Mouse (Mus musculus) lung, postnatal 25 days (tissue): Measurements from ENCODE around the gene Rho.

Source experiments
- DNase-seq: peaks from one replicate; pipeline ENCODE4 v3.0.0; 2022; ENCODE audit warnings: low spot score

Gene Rho

DNA sequence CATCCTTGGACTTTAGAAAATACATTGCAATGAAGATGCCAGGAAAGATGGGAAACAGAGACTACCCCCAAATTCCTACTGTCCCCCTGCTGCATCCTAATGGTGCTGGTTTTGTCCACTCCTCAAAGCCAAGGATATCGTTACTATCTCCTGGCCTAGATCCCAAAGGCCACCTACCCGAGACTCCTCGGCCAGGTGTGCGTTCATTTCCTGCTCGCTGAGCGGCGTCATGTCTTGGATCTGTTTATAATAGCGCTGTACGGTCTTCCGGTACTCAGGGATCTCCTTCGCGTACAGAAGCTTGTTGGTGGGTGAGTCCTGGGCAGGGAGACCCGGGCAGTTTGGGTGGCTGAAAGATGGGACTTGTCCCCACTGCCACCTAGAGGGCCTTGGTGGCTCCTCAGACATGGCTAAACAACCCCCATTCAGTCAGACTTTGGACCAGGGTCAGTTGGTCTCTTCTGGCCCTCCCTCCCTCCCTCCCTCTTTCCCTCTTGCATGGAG lies 24.9 kb downstream of the Rho start:
- no peak for DNase-seq

DNA sequence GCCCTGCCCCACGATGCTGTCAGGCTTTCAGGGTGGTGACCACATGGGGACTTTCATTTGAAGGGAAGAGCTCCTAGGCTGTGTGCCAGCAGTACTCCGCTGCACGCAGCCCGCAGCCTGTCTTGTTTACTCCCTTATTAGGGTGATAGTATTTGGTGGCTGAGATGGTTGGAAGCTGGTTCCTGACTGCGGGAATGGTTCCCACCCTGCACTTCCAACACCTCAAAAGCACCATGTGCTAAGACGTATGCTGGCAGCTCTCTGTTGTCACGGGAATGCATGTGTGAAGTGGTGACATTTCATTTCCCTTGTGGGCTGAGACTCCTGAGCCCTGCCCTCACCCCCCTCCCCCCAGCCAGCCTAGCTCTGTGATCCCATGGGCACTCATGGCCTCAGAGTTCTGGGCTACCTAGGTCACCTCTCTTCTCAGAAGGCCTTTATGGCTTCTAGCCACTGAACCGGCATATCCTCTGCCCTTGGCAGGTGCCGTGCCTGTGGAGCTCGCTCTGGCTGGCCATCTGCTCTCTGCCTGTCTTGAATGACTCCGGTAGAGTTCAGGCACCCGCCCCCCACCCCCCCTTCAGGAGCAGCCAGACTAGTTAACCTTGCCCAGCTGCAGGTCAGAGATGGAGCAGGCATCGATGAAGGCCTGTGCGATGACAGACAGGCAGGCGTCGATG lies 25.5 kb downstream of the Rho start:
- DNase-seq = peak; percentile 79

DNA sequence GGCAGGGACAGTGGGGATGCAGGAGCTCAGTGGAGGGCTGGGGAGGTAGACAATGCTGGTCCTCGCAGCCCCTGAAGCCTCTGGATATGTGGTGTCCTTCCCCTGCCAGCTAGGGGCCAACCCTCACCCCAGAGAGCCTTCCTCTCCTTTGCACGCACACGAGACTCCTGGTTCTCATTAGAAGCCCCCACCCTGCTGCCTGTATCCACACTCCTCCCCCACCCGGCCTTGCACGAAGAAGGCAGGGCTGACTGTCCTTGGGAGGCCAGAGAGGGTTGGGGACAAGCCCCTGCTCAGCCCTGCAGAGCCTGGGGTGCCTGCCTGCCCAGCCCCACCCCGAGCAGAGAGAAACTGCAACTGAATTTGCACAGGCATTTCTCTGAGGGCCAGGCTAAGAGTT lies 26.1 kb downstream of the Rho start:
- DNase-seq = no peak

DNA sequence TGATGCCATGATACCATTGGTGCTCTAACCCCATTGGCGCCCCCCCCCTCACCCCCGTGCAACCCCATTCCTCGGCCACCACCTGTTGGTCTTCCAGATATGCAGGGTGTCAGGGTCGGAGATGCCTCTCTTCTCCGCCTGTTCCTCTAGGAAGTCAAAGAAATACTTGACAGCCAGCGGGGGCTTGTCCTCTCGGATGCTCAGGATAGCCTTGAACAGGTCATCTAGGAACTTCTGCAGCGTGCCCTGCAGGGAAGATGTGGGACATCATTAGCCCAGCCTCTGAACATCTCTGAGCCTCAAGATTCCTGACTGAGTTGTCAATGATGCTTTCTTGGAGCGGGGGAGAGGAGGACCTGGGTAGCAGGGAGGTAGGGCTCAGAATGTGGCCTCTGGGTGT lies 26.9 kb downstream of the Rho start:
- no peak for DNase-seq

DNA sequence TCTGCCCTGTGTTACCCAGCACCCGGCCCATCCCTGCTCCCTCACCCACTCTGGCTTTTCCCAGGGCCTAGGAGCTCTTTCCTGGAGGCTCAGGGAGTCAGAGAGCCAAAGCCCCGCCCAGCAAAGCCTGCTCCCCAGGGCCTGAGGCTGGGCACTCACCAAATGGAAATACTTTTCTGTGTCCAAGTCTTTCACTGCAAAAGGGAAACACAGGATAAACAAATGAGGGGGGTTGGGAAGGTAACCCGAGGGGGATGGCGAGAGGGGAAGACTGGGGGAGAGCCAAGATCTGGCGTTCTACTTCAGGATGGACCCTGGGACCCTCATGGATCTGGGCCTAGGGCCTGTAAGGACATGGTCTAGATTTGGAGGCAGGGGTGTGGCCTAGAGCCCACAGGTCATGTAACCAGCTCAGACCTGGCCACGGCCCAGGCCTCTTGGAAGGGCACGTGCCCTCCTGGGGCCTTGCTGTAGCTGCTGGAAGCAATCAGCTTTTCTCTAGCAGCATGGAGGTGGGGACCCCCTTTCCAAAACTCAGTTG lies 27.7 kb downstream of the Rho start:
- peak; percentile 90 for DNase-seq

DNA sequence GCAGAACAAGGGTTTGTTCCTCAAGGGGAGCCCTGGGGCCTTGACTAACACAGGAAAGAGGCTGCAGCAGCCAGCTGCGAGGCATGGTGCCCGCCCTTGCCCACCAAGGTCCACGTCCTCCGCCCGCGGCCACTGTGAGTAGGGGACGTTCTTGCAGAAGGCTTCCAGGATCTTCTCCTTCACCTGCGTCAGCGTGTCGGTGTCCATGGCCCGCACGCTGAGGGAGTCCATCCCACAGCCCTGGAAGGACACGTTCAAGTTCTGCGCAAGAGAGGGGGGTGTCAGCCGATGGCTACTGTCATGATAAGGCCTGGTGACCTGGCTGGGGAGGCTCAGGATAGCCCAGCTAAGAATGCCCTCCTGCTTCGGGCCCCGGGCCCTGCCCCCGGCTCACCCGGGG lies 28.8 kb downstream of the Rho start:
- DNase-seq = no peak

DNA sequence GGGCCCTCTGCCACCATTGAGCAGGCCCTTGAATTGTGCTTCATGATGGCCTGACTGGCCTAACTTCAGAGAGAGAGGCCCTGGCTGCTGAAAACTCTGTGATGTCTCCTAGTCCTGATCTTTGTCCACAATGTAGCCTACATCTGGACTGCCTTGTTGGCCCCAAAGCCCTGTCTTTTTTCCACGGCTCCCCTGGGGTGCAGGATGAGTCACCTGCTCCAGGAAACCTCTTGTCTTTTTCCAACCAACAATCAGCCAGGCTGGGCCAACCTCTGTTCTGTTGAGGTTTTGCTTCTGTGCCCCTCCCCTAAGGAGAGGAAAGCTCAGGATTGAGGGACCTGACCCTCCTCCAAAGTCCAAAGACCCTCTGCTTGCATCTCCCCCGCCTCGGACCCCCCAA lies 30.2 kb downstream of the Rho start:
- DNase-seq = no peak

DNA sequence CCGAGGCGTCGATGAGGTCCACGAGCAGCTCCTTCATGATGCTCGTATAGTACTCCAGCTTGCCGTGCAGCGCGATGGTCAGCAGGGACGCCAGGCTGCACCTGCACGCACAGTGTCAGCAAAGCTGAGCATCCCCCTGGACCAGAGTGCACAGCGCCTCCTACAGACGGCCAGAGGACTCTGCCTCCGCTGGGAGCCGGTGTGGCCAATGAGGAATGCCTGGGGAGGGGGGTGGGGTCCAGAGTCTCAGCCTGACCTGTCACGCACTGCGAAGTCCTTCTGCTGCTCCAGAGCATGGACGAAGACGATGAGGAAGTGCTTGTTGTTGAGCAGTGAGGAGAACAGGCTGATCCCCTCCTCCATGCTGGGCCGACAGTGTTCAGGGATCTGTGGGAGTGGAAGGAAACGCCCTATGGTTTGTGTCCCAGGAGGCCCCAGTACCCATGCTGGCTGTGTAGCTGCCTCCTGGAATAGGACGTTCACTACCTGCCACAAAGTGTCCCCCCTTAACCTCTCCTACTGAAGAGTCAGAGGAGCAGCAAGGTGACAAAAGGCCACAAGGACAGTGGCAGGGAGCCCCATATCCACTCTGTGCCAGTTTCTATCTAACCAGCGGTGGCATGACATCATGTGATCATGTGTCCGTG lies 31.0 kb downstream of the Rho start:
- no peak for DNase-seq

DNA sequence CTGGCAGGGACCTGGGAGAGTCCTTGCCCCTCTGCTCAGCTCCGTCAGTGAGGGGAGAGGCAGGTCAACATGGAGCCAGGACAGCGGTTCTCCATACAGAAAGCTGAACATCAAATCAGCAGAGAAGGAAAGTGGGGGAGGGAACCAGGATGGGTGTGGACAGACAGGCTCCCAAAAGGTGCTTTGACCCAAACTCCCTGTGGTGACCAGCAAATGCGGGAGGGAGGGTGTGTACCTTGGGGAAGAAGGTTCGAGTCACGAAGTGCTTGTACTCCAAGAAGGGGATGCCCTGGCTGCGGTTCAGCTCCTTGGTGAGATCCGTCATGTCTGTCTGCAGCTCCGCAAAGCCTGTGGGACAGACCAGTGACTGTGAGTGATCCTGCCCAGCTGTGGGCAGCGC lies 32.1 kb downstream of the Rho start:
- DNase-seq = no peak

DNA sequence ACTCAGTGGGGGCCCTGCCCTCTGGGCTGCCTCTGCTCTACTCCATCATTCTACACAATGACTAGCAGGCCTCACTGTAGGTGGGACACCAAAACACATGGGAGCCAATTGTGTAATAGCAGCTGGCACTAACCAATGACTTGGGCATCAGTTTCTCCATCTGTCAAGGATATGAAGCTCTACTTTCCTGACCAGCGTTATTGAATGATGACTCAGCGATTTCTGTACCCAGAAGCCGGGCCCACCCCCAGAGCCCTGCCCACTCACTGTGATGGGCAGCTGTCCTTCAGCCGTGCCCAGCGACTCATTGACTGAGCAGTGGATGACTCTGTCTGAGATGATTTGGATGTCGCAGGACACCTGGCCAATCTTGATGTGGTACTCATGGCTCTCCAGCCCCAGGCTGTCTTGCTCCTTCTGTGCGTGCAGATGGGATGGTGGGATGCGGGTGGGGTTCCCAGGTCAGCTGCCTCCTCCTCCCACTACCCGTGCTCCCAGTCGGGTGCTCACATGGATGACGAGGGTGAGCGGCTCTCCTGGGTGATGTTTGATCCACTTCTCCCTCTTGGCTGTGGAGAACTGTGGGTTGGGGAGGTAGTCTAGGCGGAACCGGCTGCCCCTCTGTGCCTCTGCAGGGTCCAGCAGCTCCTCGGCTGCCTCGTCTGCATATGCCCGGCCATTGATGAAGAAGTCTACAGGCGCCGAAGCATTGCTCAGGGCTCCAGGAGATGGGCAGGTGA lies 34.8 kb downstream of the Rho start:
- no peak for DNase-seq

DNA sequence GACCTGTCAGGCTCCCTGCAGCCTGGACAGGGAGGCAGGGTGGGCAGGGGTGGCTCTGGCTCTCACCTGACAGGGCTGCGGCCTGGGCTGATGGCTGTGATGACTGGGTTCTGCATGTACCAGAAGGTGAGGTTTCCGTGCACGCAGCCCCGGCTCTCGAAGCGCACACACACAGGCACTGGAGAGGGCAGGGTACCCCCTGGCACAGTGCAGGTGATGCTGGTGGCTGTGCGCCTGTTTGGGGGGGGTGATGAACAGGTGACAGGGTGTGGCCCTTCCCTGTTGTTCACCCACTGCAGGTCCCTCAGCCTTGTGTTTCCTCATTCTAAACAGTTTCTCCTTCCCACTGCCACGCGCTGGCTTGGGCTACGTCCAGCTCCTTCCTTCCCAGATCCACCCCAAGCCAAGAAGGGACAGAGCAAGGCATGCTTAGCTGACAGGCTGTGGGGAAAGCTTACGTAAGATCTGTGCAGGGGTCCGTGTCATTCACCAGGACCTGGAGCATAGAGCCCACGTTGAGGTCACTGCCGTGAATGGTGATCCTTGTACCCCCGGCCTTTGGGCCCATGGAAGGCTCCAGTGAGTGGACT lies 35.8 kb downstream of the Rho start:
- no peak for DNase-seq

DNA sequence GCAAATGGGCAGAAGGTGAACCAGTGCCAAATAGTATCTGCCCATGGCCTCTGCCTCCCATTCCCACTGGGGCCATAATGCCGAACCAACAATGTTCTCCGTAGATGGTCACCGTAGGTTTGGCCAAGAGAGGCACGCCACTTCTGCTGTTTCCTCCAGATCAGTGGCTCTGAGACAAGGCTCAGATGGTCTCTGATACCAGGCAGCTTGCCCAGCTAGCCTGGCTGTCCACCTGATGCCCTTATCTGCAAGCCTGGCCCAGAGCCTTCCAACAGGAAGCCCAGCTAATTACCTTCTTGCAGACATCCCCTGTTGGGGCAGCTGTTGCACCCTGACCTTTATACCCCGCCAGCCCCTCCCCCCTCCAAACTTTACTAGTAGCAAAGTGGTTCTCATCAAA lies 36.5 kb downstream of the Rho start:
- no peak for DNase-seq

DNA sequence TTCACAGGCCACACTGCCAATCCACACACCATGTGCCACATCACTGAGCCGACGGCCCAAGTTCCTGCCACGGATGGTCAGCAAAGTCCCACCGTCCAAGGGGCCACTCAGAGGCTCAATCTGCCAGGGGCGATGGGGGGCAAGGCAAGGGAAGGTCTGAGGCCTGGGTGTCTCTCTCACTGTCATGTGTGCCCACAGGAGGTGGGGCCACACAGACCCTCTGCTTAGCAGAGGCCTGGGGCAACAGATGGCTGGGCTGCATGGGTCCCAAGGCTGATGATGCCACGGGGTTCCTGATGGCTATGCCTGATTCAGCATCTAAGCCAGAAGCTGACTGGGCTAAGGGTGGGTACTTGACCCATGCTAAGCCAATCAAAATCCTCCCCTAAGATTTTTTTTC lies 37.2 kb downstream of the Rho start:
- no peak for DNase-seq

DNA sequence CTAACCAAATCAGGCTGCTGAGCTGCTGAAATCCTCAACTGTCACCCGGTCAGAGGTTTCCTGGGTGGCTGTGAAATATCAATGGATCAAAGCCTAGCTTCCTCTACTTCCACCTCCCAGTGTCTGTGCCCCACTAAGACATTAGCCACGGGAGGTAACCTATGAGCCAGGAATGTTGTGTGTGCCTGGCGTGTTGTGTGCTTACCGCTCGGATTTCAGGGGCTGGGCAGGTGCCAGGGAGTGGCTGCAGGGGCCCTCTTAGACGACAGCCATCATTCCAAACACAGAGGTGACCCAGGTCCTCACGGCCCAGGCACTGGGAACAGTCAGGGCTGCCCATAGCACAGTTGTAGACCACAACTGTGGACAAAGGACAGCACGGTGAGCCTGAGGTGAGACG lies 37.6 kb downstream of the Rho start:
- no peak for DNase-seq

DNA sequence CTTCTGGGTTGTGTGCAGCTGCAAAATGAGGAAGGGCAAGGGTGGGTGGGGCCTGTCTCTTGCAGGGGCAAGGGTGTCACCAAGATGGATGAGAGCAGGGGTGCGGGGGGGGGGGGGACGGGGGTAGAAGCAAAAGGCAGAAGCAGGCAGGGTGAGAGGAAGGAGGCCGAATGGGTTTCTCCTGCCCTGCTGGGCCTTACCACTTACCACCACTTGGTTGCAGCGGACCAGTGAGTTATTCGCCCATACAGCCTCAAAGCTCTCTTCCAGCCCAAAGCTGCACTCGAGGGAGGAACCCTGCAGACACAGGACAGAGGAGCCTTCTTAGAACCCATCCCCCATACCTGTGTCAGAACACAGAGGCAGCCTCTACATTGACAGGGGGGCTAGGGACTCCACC lies 38.4 kb downstream of the Rho start:
- DNase-seq = no peak

DNA sequence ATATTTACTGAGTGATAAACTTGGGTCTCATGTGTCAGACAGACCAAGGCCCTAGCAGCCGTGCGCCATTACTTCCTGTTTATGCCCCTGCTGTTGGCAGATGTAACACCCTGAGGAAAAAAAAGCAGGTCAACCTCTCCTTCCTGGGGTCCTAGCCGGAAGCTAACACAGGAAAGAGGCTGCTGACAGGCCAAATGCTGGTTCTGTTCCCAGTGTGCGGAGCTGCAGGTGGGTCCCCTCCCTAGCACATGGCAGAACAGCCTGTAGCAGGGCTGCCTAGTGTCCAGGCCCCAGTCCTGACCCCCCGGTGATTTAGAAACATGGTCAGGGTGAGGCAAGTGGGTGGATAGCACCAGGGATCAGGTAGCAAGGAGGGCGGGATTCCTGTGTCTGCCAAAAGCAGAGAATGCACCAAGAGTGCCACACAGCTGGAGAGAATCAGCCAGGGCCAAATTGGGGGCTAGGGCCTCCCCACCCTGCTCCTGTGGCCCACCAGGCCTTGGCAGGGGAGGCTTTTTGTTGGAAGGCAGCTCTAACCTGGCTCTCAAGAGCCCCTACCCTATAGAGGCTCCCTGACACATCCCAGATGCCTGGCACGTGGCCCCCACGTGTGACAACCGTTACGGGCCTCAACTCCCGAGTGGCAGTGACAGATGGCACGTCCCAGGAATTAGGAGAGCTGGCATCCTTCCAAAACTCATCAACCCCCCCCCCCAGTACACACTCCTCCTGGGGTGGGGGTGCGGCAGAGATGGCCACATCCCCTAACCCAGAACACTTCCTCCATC lies 39.9 kb downstream of the Rho start:
- peak; percentile 70 for DNase-seq

DNA sequence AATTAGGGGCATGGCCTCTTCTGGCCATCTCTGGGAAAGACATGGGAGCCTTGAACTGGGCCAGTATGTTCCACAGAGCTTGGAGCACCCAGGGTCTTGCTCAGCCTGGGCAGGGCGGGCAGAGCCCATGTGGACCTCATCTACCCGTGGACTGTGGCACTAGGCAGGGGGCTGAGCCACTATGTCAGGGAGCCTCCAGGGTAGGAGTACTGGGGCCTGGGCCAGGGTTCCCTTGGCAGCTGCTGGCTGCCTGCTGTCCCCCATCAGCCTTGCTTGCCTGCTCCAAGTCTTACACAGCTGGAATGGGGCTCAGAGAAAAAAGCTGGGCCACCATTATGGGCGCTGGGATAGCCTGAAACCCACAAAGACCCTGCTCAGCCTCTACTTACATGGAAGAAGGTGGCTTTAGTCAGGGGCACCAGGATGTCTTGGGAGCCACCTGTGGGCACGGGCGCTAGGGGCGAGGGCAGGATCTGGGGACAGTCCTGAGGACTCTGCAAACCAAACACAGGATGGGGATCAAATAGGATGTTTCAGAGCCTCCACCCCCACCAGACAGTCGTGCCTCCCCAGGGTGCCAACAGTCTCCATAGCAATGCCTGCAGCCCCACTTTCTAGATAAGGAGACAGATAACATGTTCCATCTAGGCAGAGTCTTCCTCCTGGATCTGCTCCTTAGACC lies 40.7 kb downstream of the Rho start:
- no peak for DNase-seq

DNA sequence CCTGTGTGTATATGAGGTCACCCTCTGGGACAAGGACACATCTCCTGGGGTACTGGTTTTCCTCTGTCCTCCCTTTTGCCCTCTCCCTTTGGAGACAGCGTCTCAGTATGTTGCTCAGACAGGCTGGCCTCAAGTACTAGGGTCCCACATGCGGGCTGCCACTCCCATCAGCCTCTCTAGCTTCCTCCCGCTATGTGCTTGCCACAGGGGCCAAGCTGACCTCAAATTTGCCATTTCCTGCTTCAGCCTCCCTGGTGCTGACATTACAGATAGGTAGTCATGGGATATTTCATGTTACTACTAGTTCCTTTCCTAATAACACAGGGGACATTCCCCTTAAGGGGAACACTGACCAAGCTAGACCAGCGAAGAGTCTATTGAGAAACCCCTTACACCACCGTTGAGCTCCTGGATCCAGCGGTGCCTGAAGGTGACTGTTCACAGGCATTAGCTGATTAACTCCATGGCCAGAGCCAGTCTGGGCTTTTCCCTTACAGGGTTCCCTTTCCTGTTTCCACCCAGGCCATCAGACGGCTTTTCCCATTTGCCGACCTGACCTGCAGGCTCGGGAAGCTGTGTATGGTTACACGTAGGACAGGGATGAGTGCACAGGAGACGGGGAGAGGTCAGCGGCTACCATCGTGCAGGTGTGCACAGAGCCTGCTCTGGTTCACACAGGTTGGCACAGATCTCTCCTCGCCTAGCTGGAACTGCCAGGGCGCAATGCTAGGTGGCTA lies 41.8 kb downstream of the Rho start:
- no peak for DNase-seq

DNA sequence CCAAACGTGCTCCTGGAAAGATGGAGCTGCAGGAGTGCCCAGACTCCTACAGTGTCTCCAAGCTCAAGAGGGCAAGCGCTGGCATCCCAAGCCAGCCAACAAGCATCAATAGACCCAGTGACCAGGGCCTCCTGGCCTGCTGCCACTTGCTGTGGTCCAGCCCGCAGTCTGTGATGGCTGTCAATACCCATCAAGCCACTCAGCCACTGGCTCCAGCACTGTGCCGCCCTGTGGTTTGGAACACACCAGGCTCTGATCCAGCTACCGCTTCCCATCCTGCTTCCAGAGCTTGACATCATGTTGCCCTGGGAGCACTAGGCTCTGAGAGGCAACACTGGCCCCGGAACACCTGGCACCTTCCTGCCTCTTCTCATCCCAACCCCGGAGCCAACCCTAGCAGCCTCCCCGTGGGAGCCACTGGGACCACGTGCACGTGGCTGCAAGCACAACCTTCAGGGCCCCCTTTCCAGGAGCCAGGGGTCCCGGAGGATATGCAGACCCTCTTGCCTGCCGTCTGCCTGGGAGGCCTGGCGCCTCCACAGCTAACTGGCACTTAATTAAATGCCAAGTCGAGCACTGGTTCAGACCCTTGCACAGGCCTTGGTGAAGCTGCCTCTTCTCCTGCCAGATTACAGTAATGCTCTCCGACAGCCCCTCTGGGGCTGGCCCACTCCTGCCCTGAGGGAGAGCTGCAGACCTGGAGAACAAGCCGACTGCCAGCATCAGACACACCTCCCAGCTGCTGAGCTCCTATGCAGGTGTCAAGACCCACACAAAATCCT lies 42.5 kb downstream of the Rho start:
- DNase-seq = no peak

DNA sequence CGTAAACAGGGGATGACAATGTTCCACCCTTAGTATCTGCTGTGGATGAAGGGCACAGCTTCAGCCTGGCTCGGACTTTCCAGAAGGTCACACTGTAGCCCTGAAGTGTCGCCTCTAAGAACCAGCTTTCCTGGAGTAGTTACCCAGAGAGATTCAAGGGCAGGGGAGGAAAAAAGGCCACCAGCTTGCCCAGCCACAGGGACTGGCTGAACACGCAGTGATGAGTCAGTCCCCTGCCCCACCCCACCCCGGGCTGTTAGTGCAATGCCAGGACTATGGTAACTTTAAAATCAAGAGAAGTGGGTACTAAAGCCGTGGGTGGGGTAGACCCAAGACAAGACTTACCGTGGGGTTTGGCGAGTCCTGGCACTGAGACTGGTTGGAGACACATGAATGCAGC lies 44.1 kb downstream of the Rho start:
- no peak for DNase-seq
